Mouse (Mus musculus) cerebellum, adult 11-12 months (tissue): Measurements from ENCODE around the gene Zyg11b.
A peak's percentile ranks its signal among the peaks of the same experiment; 100 is the strongest.

ENCODE experiments used
- DNase-seq: peaks from one replicate; pipeline ENCODE4 v3.0.0; 2022

Gene Zyg11b

GRCm38 (mm10) chr4:108300670-108301373, at the start of gene Zyg11b:
Gene Zyg11b (minus strand): TSS chr4:108301096.
- peak; percentile 85 for DNase-seq

- no peak for DNase-seq
Observed at GRCm38 (mm10) chr4:108349836-108350547, 49.1 kb upstream of the Zyg11b start.

GRCm38 (mm10) chr4:108349064-108349463, 48.2 kb upstream of the Zyg11b start:
- no peak for DNase-seq

GRCm38 (mm10) chr4:108348256-108348875, 47.5 kb upstream of the Zyg11b start:
- DNase-seq: no peak

GRCm38 (mm10) chr4:108347111-108347510, 46.2 kb upstream of the Zyg11b start:
- no peak for DNase-seq

GRCm38 (mm10) chr4:108345826-108346225, 44.9 kb upstream of the Zyg11b start:
- no peak for DNase-seq

- no peak for DNase-seq
Observed at GRCm38 (mm10) chr4:108344631-108345083, 43.8 kb upstream of the Zyg11b start.

GRCm38 (mm10) chr4:108339277-108339690, 38.4 kb upstream of the Zyg11b start:
- peak; percentile 58 for DNase-seq

GRCm38 (mm10) chr4:108338811-108339210, 37.9 kb upstream of the Zyg11b start:
- peak; percentile 21 for DNase-seq

- peak; percentile 65 for DNase-seq
Observed at GRCm38 (mm10) chr4:108338321-108338733, 37.4 kb upstream of the Zyg11b start.

- no peak for DNase-seq
Observed at GRCm38 (mm10) chr4:108337817-108338216, 36.9 kb upstream of the Zyg11b start.

GRCm38 (mm10) chr4:108336765-108337164, 35.9 kb upstream of the Zyg11b start:
- no peak for DNase-seq

GRCm38 (mm10) chr4:108335413-108335812, 34.5 kb upstream of the Zyg11b start:
- no peak for DNase-seq

GRCm38 (mm10) chr4:108332041-108332440, 31.1 kb upstream of the Zyg11b start:
- peak; percentile 23 for DNase-seq

- DNase-seq: peak; percentile 21
Observed at GRCm38 (mm10) chr4:108329840-108330239, 28.9 kb upstream of the Zyg11b start.

GRCm38 (mm10) chr4:108327730-108328484, 27.0 kb upstream of the Zyg11b start, which contains the start of gene Coa7:
Gene Coa7 (plus strand): TSS chr4:108328140.
- peak; percentile 97 for DNase-seq

- peak; percentile 45 for DNase-seq
Observed at GRCm38 (mm10) chr4:108327071-108327579, 26.2 kb upstream of the Zyg11b start.

GRCm38 (mm10) chr4:108323588-108323987, 22.7 kb upstream of the Zyg11b start:
- no peak for DNase-seq

GRCm38 (mm10) chr4:108320627-108321380, 19.9 kb upstream of the Zyg11b start:
- DNase-seq: no peak

GRCm38 (mm10) chr4:108319747-108320146, 18.9 kb upstream of the Zyg11b start:
- DNase-seq: no peak
